Mouse (Mus musculus): ENCODE data around the gene Baz2b.

GRCm38 (mm10) chr2:60147428-60147827 is 62.2 kb downstream of the Baz2b start:
- TF ChIP-seq CTCF (IDR thresholded peaks at IDR 0.05; ENCODE audit: extremely low read depth, insufficient read depth, insufficient read length, insufficient replicate concordance) (no peak), POLR2A (IDR thresholded peaks at IDR 0.05; ENCODE audit: low read depth, low read length) (no peak)
